Mouse (Mus musculus) bone marrow macrophage, adult 2 months (primary cell): ENCODE measurements at regions not wholly inside any gene's neighbourhood (a gene's known extent, or its start where the extent isn't known, plus 50 kb on each side); places are given as distances from the start of the nearest gene placed in this dataset.

Experiments
- CTCF ChIP-seq: IDR thresholded peaks from 2 replicates; pipeline ENCODE4 v1.5.1; 2012; ENCODE audit warnings: low read depth, mild to moderate bottlenecking, low read length, moderate library complexity
- POLR2A ChIP-seq: IDR thresholded peaks from 2 replicates; pipeline ENCODE4 v1.6.1; 2012; ENCODE audit warnings: mild to moderate bottlenecking, low read depth, low read length, borderline replicate concordance

GRCm38 (mm10) chr10:97375824-97376223 is 103.6 kb upstream of the Dcn start:
- TF ChIP-seq CTCF (0 out of 2 replicates have a peak, but pooled peaks have one; percentile 11), POLR2A (no peak)
